Mouse (Mus musculus) bone marrow, adult 2 months (tissue): ENCODE results near the gene P3h2.

ENCODE experiments used
- CTCF ChIP-seq: fragments of 200-500 bp; IDR thresholded peaks from 2 replicates; pipeline ENCODE4 v1.5.1; 2011; ENCODE audit warnings: low read length, control low read depth; ENCODE audit not compliant: control insufficient read depth, insufficient read depth
- POLR2A ChIP-seq: fragments of 200-500 bp; IDR thresholded peaks from 2 replicates; pipeline ENCODE4 v1.6.1; 2011; ENCODE audit warnings: low read depth, mild to moderate bottlenecking, control low read depth, low read length, borderline replicate concordance; ENCODE audit not compliant: control insufficient read depth

DNA sequence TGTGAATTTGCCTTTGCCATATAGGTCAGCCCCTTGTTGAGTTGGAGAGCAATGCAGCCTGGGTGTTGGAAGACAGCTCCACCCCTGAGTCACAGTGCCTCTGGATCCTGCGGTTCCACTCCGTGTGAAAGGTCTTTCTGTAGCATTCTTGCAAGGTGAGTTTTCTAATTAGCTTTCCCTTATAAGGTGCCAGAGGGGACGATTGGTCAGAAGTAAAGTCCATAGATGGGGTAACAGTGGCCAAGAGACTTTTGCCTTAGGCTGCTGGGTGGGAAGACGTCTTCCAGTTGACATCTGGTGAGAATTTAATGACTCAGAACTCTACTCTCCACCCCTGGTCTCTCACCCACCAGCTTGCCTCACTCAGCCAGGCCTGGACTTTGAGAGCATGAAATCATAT is 163.3 kb downstream of the P3h2 start:
- no peak for TF ChIP-seq CTCF
- no peak for TF ChIP-seq POLR2A
